Mouse (Mus musculus): ENCODE measurements at regions not wholly inside any gene's neighbourhood (a gene's known extent, or its start where the extent isn't known, plus 50 kb on each side); places are given as distances from the start of the nearest gene placed in this dataset.

- Histone ChIP-seq H3K4me1 (ENCODE audit: control insufficient read depth, low read depth, low read length) (no peaks in the 10 kb centered on the region), H3K27ac (ENCODE audit: low read length) (no peak overlapping the region), H3K9me3 (replicated peaks; ENCODE audit: control insufficient read depth, low read length) (no peaks in the 10 kb centered on the region), H3K4me2 (ENCODE audit: low read depth, low read length) (no peak overlapping the region), H3K9ac (ENCODE audit: low read depth, low read length) (no peak overlapping the region), H3K27me3 (ENCODE audit: control insufficient read depth, insufficient read depth, low read depth, low read length) (no peaks in the 10 kb centered on the region), H3K4me3 (ENCODE audit: low read depth, low read length) (no peak overlapping the region), H3K36me3 (ENCODE audit: control insufficient read depth, insufficient read depth) (no peaks in the 10 kb centered on the region)
- ATAC-seq (ENCODE audit: low read depth): no peak
- 53% methylated on average over 3 of the region's 3 CpGs for WGBS (ENCODE audit: insufficient replicate concordance)
These were observed 95.5 kb downstream of the 1700017N19Rik start for GRCm38 (mm10) chr10:100685748-100686147.

- Histone ChIP-seq H3K9me3 (replicated peaks; ENCODE audit: control insufficient read depth, low read length) (no peaks in the 10 kb centered on the region), H3K9ac (ENCODE audit: low read depth, low read length) (no peak overlapping the region), H3K36me3 (ENCODE audit: control insufficient read depth, insufficient read depth) (no peaks in the 10 kb centered on the region), H3K27ac (ENCODE audit: low read length) (no peak overlapping the region), H3K4me2 (ENCODE audit: low read depth, low read length) (no peak overlapping the region), H3K4me1 (ENCODE audit: control insufficient read depth, low read depth, low read length) (no peaks in the 10 kb centered on the region), H3K4me3 (ENCODE audit: low read depth, low read length) (no peak overlapping the region), H3K27me3 (ENCODE audit: control insufficient read depth, insufficient read depth, low read depth, low read length) (no peaks in the 10 kb centered on the region)
- 27% methylated on average over 2 of the region's 2 CpGs for WGBS (ENCODE audit: insufficient replicate concordance)
- no peak for ATAC-seq (ENCODE audit: low read depth)
These were observed 105.7 kb downstream of the 1700017N19Rik start for GRCm38 (mm10) chr10:100695944-100696343.

GRCm38 (mm10) chr10:100699206-100699605 lies 108.9 kb downstream of the 1700017N19Rik start:
- Histone ChIP-seq H3K36me3 (ENCODE audit: control insufficient read depth, insufficient read depth) (no peaks in the 10 kb centered on the region), H3K9me3 (replicated peaks; ENCODE audit: control insufficient read depth, low read length) (no peaks in the 10 kb centered on the region), H3K4me1 (ENCODE audit: control insufficient read depth, low read depth, low read length) (no peaks in the 10 kb centered on the region), H3K4me2 (ENCODE audit: low read depth, low read length) (no peak overlapping the region), H3K4me3 (ENCODE audit: low read depth, low read length) (no peak overlapping the region), H3K27ac (ENCODE audit: low read length) (no peak overlapping the region), H3K9ac (ENCODE audit: low read depth, low read length) (no peak overlapping the region), H3K27me3 (ENCODE audit: control insufficient read depth, insufficient read depth, low read depth, low read length) (no peaks in the 10 kb centered on the region)
- ATAC-seq (ENCODE audit: low read depth): no peak
- WGBS (ENCODE audit: insufficient replicate concordance): 66% methylated on average over 4 of the region's 4 CpGs

GRCm38 (mm10) chr10:100700281-100701205 lies 110.3 kb downstream of the 1700017N19Rik start:
- WGBS (ENCODE audit: insufficient replicate concordance): 63% methylated on average over 10 of the region's 10 CpGs
- Histone ChIP-seq H3K27ac (ENCODE audit: low read length) (no peak overlapping the region), H3K27me3 (ENCODE audit: control insufficient read depth, insufficient read depth, low read depth, low read length) (no peaks in the 10 kb centered on the region), H3K4me1 (ENCODE audit: control insufficient read depth, low read depth, low read length) (no peaks in the 10 kb centered on the region), H3K36me3 (ENCODE audit: control insufficient read depth, insufficient read depth) (no peaks in the 10 kb centered on the region), H3K4me3 (ENCODE audit: low read depth, low read length) (no peak overlapping the region), H3K9me3 (replicated peaks; ENCODE audit: control insufficient read depth, low read length) (no peaks in the 10 kb centered on the region), H3K4me2 (ENCODE audit: low read depth, low read length) (no peak overlapping the region), H3K9ac (ENCODE audit: low read depth, low read length) (no peak overlapping the region)
- ATAC-seq (ENCODE audit: low read depth): no peak

GRCm38 (mm10) chr10:100701938-100702337 lies 111.7 kb downstream of the 1700017N19Rik start:
- no peak overlapping the region for H3K4me2 ChIP-seq (ENCODE audit: low read depth, low read length)
- no peaks in the 10 kb centered on the region for H3K36me3 ChIP-seq (ENCODE audit: control insufficient read depth, insufficient read depth)
- H3K27ac ChIP-seq (ENCODE audit: low read length): no peak overlapping the region
- no peaks in the 10 kb centered on the region for H3K9me3 ChIP-seq (replicated peaks; ENCODE audit: control insufficient read depth, low read length)
- no peak overlapping the region for H3K9ac ChIP-seq (ENCODE audit: low read depth, low read length)
- no peak overlapping the region for H3K4me3 ChIP-seq (ENCODE audit: low read depth, low read length)
- no peaks in the 10 kb centered on the region for H3K4me1 ChIP-seq (ENCODE audit: control insufficient read depth, low read depth, low read length)
- H3K27me3 ChIP-seq (ENCODE audit: control insufficient read depth, insufficient read depth, low read depth, low read length): no peaks in the 10 kb centered on the region
- WGBS (ENCODE audit: insufficient replicate concordance): 17% methylated on average over 6 of the region's 6 CpGs
- no peak for ATAC-seq (ENCODE audit: low read depth)

GRCm38 (mm10) chr10:100716084-100716667 lies 125.9 kb downstream of the 1700017N19Rik start:
- no peak overlapping the region for H3K9ac ChIP-seq (ENCODE audit: low read depth, low read length)
- 41% methylated on average over 7 of the region's 7 CpGs for WGBS (ENCODE audit: insufficient replicate concordance)
- no peaks in the 10 kb centered on the region for H3K9me3 ChIP-seq (replicated peaks; ENCODE audit: control insufficient read depth, low read length)

GRCm38 (mm10) chr10:100718574-100718973 lies 128.3 kb downstream of the 1700017N19Rik start:
- Histone ChIP-seq H3K27me3 (ENCODE audit: control insufficient read depth, insufficient read depth, low read depth, low read length) (no peaks in the 10 kb centered on the region), H3K9ac (ENCODE audit: low read depth, low read length) (no peak overlapping the region), H3K4me2 (ENCODE audit: low read depth, low read length) (no peak overlapping the region), H3K9me3 (replicated peaks; ENCODE audit: control insufficient read depth, low read length) (no peaks in the 10 kb centered on the region), H3K4me3 (ENCODE audit: low read depth, low read length) (no peak overlapping the region), H3K36me3 (ENCODE audit: control insufficient read depth, insufficient read depth) (no peaks in the 10 kb centered on the region), H3K27ac (ENCODE audit: low read length) (no peak overlapping the region), H3K4me1 (ENCODE audit: control insufficient read depth, low read depth, low read length) (no peaks in the 10 kb centered on the region)
- 37% methylated on average over 3 of the region's 3 CpGs for WGBS (ENCODE audit: insufficient replicate concordance)
- no peak for ATAC-seq (ENCODE audit: low read depth)

More at GRCm38 (mm10) chr10:100716084-100716667, 125.9 kb downstream of the 1700017N19Rik start:
- H3K36me3 ChIP-seq (ENCODE audit: control insufficient read depth, insufficient read depth): no peaks in the 10 kb centered on the region
- no peak for ATAC-seq (ENCODE audit: low read depth)
- no peak overlapping the region for H3K27ac ChIP-seq (ENCODE audit: low read length)
- no peak overlapping the region for H3K4me2 ChIP-seq (ENCODE audit: low read depth, low read length)
- no peaks in the 10 kb centered on the region for H3K4me1 ChIP-seq (ENCODE audit: control insufficient read depth, low read depth, low read length)
- no peak overlapping the region for H3K4me3 ChIP-seq (ENCODE audit: low read depth, low read length)
- no peaks in the 10 kb centered on the region for H3K27me3 ChIP-seq (ENCODE audit: control insufficient read depth, insufficient read depth, low read depth, low read length)

- ATAC-seq (ENCODE audit: low read depth): no peak
- H3K4me3 ChIP-seq (ENCODE audit: low read depth, low read length): no peak overlapping the region
- no peaks in the 10 kb centered on the region for H3K27me3 ChIP-seq (ENCODE audit: control insufficient read depth, insufficient read depth, low read depth, low read length)
- H3K9me3 ChIP-seq (replicated peaks; ENCODE audit: control insufficient read depth, low read length): no peaks in the 10 kb centered on the region
- H3K27ac ChIP-seq (ENCODE audit: low read length): no peak overlapping the region
- no peak overlapping the region for H3K4me2 ChIP-seq (ENCODE audit: low read depth, low read length)
- 25% methylated on average over 8 of the region's 8 CpGs for WGBS (ENCODE audit: insufficient replicate concordance)
- H3K36me3 ChIP-seq (ENCODE audit: control insufficient read depth, insufficient read depth): no peaks in the 10 kb centered on the region
- H3K4me1 ChIP-seq (ENCODE audit: control insufficient read depth, low read depth, low read length): no peaks in the 10 kb centered on the region
- H3K9ac ChIP-seq (ENCODE audit: low read depth, low read length): no peak overlapping the region
These were observed 151.0 kb downstream of the 1700017N19Rik start for GRCm38 (mm10) chr10:100741269-100741668.

GRCm38 (mm10) chr10:100742065-100742464 lies 151.8 kb downstream of the 1700017N19Rik start:
- Histone ChIP-seq H3K27me3 (ENCODE audit: control insufficient read depth, insufficient read depth, low read depth, low read length) (no peaks in the 10 kb centered on the region), H3K9ac (ENCODE audit: low read depth, low read length) (no peak overlapping the region), H3K4me2 (ENCODE audit: low read depth, low read length) (no peak overlapping the region), H3K4me1 (ENCODE audit: control insufficient read depth, low read depth, low read length) (no peaks in the 10 kb centered on the region), H3K36me3 (ENCODE audit: control insufficient read depth, insufficient read depth) (no peaks in the 10 kb centered on the region), H3K27ac (ENCODE audit: low read length) (no peak overlapping the region), H3K9me3 (replicated peaks; ENCODE audit: control insufficient read depth, low read length) (no peaks in the 10 kb centered on the region), H3K4me3 (ENCODE audit: low read depth, low read length) (no peak overlapping the region)
- no peak for ATAC-seq (ENCODE audit: low read depth)
- WGBS (ENCODE audit: insufficient replicate concordance): 5% methylated on average over 7 of the region's 7 CpGs

All from liver, embryonic 16.5 days (tissue).